Mouse (Mus musculus) kidney, adult 2 months (tissue): ENCODE measurements around the gene Il33.
"Not testable (repeated sequence)": the region's sequence is repeated elsewhere in the genome, so short reads cannot be mapped to it uniquely, and the experiment has no call there.

Source experiments
- CTCF ChIP-seq: fragments of 200-500 bp; conservative IDR thresholded peaks from 2 replicates; pipeline ENCODE4 v1.5.1; 2011; ENCODE audit warnings: low read depth, mild to moderate bottlenecking, control low read depth, low read length, moderate library complexity, mixed read lengths; ENCODE audit not compliant: insufficient read depth, insufficient read length
- POLR2A ChIP-seq: fragments of 200-500 bp; IDR thresholded peaks from one replicate; pipeline ENCODE4 v1.6.1; 2011; ENCODE audit warnings: low read depth, low read length, control low read depth

- TF ChIP-seq CTCF, POLR2A: not testable (repeated sequence)
Measured at GRCm38 (mm10) chr19:29944935-29945334, 20.0 kb downstream of the Il33 start.
